Mouse (Mus musculus): ENCODE measurements around the gene Tnr.
A peak's percentile ranks its signal among the peaks of the same experiment; 100 is the strongest.

The Tnr gene

GRCm38 (mm10) chr1:159716301-159716700 is 192.7 kb downstream of the Tnr start:
- peak; percentile 59 for DNase-seq (ENCODE audit: low read depth, low spot score)

DNA sequence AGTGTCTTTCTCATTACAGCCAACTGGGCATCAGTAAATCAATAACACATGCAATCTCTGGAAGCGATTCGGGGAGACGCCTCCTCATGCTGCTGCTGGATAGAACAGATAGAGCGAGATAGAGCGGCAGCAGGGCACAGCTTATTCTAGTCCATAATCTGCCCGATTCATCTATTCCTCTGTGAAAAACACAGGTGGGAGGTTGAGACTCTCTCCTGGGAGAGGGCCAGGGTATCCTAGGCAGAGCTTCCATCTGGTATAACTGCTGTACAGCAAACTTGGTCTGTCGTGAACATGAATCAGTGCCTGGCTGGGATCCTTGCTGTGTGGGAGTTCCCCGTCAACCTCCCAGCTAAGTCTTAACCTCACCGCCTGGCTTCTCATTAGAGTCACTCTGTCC is 193.4 kb downstream of the Tnr start:
- peak; percentile 73 for DNase-seq (ENCODE audit: low read depth, low spot score)

GRCm38 (mm10) chr1:159723733-159724132 is 200.2 kb downstream of the Tnr start:
- DNase-seq (ENCODE audit: low read depth, low spot score), result no peak

DNA sequence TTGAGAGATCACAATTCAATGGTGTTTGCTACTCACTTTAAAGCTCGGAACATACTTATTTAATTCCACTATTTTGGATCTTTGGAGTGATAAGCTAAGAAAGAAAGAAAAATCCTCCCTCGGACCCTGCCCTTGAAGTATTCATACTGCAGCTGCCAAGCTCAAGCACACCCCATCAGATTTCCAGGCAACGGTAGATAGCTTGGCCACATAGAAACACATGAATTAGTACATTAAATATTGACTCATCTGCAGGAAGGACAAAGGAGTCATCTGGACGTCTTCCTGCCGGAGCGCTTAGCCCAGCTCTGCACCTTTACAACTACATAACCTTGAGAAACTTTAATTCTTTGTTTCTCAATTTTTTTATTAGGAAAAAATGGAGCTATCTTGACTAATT is 205.7 kb downstream of the Tnr start:
- DNase-seq (ENCODE audit: low read depth, low spot score), result no peak

DNA sequence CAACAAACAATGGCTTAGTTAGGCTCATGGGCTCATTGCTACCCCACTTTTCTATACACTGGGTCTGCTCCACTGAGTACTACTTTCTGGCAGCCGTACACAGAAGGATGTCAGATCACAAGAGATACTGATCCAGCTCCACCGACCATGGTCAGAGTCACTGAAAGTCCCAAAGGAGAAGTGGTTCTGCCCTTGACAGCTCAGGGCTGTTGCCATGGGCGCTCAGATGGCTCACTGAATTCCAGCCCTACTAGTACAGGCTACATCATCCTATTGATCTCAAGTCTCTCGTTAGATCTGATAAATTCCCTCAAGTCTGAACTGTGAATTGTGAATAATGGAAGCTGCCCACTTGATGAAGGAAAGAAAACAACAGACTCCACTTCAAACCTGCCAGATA is 207.3 kb downstream of the Tnr start:
- no peak for DNase-seq (ENCODE audit: low read depth, low spot score)

DNA sequence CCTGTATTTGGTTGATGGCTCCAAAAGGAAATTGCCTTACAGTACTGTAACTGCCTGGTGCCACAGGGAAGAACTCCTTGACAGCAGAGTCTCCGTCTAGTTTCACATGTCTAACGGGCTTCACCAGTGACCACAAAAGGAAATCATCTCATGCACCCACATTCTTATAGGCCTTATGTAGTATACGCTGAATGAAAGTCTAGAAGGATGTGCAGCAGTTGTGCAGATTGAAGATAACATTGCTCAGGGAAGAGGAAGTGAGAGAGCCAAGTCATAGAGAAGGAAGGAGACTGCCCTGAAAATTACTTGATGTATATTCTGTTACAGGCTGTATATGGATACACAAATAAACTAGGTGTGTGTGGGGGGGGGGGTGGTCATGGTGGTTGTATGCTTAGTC is 211.5 kb downstream of the Tnr start:
- DNase-seq (ENCODE audit: low read depth, low spot score), result no peak

DNA sequence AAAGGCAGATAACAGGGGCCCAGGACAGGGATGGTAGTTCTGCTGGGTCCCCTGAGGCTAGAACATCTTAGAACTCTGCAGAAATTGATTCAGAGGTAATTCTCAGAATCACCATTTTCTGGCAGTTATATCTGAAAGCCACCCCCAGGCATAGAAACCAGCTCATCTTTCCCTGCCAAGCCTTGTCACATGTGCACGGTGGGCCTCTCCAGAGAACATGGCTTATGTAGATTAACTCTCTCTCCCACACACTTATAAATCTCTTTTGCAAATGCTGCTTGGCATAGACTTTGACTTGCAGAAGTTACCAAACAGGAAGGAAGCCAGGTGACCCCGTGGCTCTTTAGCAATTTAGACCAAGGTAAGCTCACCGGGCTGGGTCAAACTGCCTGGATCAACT is 215.9 kb downstream of the Tnr start:
- peak; percentile 21 for DNase-seq (ENCODE audit: low read depth, low spot score)

DNA sequence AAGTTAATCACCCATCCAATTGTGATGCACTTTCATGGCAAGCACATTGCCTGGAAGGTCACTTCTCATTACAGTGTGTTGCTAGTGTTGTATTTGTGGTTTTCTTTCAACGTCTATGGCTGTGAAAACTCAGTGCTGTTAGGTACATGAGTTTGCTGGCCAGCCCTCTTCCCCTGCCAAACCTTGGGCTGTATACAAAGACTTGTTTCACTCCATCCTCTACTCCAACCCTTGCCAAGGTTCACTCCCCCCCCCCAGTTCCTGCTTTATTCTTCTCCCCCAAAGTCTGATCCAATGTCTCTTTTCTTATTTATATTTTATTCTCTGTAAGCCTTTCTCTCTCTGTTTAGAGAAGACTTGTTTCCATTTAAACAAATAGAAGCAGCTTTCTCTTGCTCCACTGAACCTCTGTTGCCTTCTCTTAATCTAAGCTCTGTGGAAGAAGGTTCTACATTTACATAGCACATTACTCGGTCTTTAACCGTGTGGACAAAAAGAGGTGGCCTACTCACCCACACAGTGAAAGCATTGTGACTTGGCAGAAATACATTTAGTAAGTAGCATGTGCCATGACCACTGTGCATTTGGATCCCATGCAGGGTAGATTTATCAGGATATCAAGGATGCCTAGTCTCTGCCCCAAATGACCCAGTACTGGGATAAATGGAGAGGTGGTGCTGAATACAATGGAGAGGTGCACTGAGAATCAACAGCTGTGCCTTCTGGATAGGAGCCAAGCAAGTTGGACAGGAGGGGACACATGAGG is 217.9 kb downstream of the Tnr start:
- no peak for DNase-seq (ENCODE audit: low read depth, low spot score)

DNA sequence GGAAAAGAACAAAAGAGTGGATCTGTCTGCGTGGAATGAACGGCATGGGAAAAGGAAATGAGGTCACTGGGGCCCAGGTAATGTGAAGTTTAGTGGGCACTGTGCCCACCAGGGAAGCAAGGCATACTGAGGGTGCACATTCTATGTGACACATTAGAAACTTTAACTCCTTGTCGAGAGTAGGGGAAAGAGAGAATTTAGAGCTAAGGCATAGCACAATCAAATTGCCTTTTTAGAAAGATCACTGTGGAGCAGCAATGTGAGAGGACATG is 218.4 kb downstream of the Tnr start:
- no peak for DNase-seq (ENCODE audit: low read depth, low spot score)

DNA sequence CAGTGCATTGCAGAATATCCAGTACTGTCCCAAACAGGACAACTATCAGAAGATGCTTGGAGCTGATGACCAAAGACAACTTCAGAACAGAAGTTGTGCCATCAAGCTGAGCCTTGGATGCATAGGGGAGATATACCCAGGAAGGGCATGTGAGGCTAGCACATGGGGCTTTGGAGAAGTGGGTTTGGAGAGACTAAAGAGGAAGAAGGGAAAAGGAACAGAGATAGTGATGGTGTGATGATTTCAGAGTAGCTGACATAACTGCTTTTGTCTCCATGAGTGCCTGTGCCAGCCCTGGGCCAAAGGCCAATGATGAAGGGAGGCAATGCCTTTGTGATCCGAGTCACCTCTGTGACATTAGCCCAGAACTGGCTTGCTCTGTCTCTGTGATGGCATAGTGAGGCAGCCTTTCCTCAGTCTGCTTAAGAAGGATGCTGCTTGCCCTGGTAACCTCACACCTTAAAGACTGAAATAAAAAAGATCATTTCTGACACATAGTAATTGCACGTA is 220.2 kb downstream of the Tnr start:
- no peak for DNase-seq (ENCODE audit: low read depth, low spot score)

DNA sequence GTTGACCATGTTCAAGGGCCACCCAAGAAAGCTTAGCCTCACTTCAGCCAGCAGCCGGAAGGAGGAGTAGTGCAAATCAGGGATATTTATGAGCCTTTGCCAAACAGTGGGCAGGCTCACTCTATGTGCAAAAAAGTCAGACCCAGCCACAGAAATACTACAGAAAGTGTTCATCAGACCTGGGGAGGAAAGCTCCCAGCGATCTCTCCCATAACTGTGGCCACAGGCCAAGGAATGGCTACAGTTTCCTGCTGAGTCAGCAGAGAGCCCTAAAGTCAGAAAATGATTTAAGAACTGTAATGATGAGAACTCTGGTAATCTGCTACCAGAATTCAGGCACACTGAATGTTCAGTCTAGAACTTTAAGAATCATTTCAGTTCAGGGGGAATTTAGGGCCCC is 221.7 kb downstream of the Tnr start:
- peak; percentile 80 for DNase-seq (ENCODE audit: low read depth, low spot score)

DNA sequence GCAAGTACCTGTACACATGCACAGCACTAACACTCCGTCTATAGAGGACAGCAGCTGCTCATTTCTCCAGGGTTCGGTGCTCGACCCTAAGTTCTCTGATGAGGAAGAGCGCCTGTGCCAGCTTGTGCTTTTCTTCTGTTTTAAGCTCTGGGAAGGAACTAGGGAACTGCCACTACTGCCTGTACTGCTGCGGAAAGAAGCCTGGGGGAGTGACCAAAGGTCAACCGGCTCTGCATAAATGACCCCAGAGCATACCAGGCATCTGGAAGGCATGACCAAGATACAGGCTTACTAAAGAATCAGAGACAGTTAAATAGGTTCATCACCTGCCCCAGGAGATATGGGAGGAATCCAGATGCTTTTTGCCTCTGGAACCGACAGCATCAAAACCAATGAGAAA is 224.4 kb downstream of the Tnr start:
- DNase-seq (ENCODE audit: low read depth, low spot score), result no peak

- no peak for DNase-seq (ENCODE audit: low read depth, low spot score)
Observed at GRCm38 (mm10) chr1:159750411-159750810, 226.8 kb downstream of the Tnr start.

GRCm38 (mm10) chr1:159750876-159751275 is 227.3 kb downstream of the Tnr start:
- DNase-seq (ENCODE audit: low read depth, low spot score), result no peak

- DNase-seq (ENCODE audit: low read depth, low spot score), result peak; percentile 72
Observed at GRCm38 (mm10) chr1:159760970-159761369, 237.4 kb downstream of the Tnr start.

DNA sequence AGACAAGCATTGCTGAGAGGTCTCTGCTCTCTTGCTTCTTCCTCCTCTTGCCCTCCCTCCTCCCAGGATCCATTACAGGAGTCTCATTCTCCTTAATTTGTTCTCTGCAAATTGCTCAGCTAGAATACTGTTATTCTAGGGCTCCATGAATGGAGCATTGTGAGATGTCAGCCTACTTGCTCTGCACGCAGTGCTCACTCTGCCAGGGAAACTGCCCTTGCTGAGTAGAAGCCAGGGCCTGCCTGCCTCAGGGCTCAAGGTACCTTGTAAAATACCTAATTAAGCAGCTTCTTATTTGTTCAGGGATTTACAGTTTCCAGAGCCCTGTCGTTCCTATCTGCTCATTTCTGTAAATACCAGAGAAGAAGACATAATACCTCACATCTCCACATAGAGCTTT is 240.3 kb downstream of the Tnr start:
- DNase-seq (ENCODE audit: low read depth, low spot score), result no peak

DNA sequence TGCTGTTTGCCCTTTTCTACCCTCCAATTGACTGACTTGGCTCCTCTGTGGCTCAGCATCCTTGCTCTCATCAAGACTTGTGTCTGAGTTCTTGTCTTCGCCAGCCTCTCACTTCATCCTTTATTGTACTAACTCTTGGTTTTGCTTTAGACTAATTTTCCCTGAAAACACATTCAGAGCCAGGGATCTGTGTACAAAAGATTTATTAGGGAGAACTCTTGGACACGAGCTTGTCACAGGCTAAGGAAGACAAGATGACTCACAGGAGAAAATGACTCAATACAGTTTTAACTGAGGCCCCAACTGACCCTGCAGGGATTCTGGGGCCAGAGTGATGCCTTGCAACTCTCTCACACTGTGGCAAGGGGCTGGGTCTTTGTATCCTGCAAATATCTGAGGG is 241.3 kb downstream of the Tnr start:
- peak; percentile 80 for DNase-seq (ENCODE audit: low read depth, low spot score)

GRCm38 (mm10) chr1:159769948-159770347 is 246.4 kb downstream of the Tnr start:
- no peak for DNase-seq (ENCODE audit: low read depth, low spot score)

GRCm38 (mm10) chr1:159773671-159774070 is 250.1 kb downstream of the Tnr start:
- DNase-seq (ENCODE audit: low read depth, low spot score), result no peak

- DNase-seq (ENCODE audit: low read depth, low spot score), result peak; percentile 74
Observed at GRCm38 (mm10) chr1:159775168-159775567, 251.6 kb downstream of the Tnr start.

DNA sequence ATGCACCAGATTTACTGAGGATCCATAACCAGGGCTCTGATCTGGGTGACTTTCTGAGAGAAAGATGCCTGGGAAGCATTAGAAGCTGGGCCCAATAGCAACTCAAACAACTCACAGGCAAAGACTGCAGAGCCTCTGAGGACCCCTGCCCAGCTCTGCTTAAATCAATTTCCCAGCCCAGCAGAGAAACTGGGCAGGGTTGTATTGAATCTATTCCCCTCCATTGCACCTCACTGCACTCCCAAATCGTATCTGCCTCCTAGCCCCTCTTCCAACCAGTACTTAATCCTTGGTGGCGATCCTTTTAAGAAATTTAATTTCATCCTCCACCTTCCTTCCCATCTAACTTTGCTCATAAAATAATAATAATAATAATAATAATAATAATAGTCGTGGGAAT is 253.5 kb downstream of the Tnr start:
- no peak for DNase-seq (ENCODE audit: low read depth, low spot score)

- DNase-seq (ENCODE audit: low read depth, low spot score), result peak; percentile 57
Observed at GRCm38 (mm10) chr1:159779424-159779823, 255.9 kb downstream of the Tnr start.

DNA sequence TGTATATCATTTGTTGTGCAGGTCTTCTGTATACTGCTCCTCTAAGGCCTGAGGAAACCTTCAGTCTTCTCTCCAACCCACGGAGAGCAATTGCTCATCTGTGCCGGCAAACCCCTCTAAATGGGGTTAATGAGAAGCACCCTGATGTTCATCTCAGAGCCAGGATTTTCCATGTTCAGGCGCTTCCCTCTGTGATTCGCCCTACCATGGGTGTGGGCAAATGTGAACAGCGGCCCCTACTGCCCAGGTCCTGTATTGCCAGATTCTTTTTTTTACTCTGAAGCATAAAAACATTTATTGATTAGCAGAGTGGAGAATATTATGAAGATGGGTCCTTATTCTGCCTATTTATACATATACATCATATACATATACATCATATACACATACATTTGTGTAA is 260.3 kb downstream of the Tnr start:
- DNase-seq (ENCODE audit: low read depth, low spot score), result peak; percentile 67

DNA sequence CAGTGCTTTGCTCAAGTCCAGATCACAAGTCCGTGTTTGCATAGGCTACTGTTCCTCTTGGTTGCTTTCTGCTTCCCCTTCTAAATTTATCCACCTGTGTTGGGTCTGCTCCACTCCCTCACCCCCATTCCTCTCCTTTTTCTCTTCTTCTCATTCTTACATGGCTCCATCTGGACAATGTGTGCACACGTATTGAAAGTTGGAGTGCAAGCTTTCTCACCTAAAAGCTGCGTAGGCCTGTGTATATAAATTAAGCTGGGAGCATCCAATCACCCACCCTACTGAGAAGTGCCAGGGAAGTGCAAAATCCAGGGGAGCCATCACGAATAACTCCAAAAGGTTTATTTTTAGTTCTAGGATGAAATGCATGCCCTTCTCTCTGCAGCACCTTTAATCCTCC is 264.7 kb downstream of the Tnr start:
- no peak for DNase-seq (ENCODE audit: low read depth, low spot score)

Measured in 3T3-L1 (cell line).